Mouse (Mus musculus): ENCODE measurements at regions not wholly inside any gene's neighbourhood (a gene's known extent, or its start where the extent isn't known, plus 50 kb on each side); places are given as distances from the start of the nearest gene placed in this dataset.

DNA sequence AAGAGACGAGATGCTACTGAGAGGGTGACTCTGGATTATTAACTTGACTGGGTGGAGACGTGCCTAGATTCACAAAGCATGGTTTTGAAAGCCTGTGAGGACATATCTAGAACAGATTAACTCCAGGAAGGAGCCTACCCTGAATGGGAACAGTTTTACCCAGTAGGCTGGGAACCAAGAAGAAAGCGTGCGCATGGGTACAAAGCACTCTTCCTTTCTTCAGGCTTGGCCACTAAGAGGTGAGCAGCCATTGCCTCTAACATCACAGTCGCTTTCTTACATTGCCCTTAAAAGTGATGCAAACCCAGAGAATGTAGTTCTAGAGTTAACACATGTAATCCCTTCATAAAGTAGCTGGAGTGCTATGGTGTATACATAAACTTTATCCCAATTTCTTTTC, 414.0 kb downstream of the Efna5 start:
- Histone ChIP-seq H3K27ac (replicated peaks) (no peak overlapping the region), H3K4me3 (no peak overlapping the region), H3K27me3 (replicated peaks; ENCODE audit: low read depth, poor library complexity, severe bottlenecking) (no peaks in the 10 kb centered on the region), H3K36me3 (replicated peaks) (no peaks in the 10 kb centered on the region), H3K9me3 (no peaks in the 10 kb centered on the region), H3K4me1 (peaks cover 8% of the 10 kb centered on the region; the same call in 1 of the 2 replicates)
- 89% methylated on average over 5 of the region's 5 CpGs for WGBS
- DNase-seq (ENCODE audit: low spot score): no peak

DNA sequence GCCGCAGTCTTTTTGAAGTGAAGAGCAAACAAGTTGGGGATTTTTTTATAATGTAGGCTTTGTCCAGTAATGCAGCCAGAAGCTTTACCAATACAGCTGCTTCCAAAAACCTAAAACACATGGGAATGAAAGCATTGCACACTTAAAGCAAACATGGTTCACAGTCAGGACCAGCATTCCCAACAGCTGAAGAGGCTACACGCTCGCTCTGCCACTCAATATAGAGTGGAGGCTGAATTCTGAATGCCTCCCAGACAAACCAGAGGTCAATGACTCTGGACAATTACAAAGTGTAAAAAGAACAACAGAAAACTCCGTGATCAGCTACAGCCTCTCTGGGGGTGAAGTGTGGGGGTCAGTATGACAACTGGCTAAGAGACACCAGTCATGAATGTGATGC, 416.1 kb downstream of the Efna5 start:
- no peaks in the 10 kb centered on the region for H3K9me3 ChIP-seq
- H3K27me3 ChIP-seq (replicated peaks; ENCODE audit: low read depth, poor library complexity, severe bottlenecking): no peaks in the 10 kb centered on the region
- no peak for DNase-seq (ENCODE audit: low spot score)
- no peaks in the 10 kb centered on the region for H3K36me3 ChIP-seq (replicated peaks)
- no peak overlapping the region for H3K27ac ChIP-seq (replicated peaks)
- 65% methylated on average over 4 of the region's 4 CpGs for WGBS
- no peak overlapping the region for H3K4me3 ChIP-seq
- H3K4me1 ChIP-seq: peaks cover 8% of the 10 kb centered on the region; the same call in 1 of the 2 replicates

DNA sequence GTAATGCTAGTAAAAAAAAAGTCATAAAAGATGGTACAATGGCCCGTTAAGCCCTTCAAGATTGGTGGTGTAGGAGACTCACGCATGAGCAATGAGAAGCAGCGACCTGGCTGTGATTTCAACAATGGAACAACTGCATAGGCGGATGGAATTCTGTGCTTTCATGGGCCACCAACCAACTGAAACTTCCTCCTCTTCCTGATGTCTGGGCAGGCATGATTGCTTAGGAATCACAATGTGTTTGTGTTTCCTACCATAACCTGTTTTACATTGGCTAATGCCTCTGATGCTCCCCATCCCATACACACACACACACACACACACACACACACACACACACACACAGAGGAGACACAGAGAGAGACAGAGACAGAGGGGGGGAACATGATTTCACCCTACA, 416.9 kb downstream of the Efna5 start:
- no peaks in the 10 kb centered on the region for H3K27me3 ChIP-seq (replicated peaks; ENCODE audit: low read depth, poor library complexity, severe bottlenecking)
- peaks cover 8% of the 10 kb centered on the region; the same call in 1 of the 2 replicates for H3K4me1 ChIP-seq
- H3K4me3 ChIP-seq: no peak overlapping the region
- H3K36me3 ChIP-seq (replicated peaks): no peaks in the 10 kb centered on the region
- no peak for DNase-seq (ENCODE audit: low spot score)
- no peak overlapping the region for H3K27ac ChIP-seq (replicated peaks)
- no peaks in the 10 kb centered on the region for H3K9me3 ChIP-seq
- WGBS: 85% methylated on average over 4 of the region's 4 CpGs

DNA sequence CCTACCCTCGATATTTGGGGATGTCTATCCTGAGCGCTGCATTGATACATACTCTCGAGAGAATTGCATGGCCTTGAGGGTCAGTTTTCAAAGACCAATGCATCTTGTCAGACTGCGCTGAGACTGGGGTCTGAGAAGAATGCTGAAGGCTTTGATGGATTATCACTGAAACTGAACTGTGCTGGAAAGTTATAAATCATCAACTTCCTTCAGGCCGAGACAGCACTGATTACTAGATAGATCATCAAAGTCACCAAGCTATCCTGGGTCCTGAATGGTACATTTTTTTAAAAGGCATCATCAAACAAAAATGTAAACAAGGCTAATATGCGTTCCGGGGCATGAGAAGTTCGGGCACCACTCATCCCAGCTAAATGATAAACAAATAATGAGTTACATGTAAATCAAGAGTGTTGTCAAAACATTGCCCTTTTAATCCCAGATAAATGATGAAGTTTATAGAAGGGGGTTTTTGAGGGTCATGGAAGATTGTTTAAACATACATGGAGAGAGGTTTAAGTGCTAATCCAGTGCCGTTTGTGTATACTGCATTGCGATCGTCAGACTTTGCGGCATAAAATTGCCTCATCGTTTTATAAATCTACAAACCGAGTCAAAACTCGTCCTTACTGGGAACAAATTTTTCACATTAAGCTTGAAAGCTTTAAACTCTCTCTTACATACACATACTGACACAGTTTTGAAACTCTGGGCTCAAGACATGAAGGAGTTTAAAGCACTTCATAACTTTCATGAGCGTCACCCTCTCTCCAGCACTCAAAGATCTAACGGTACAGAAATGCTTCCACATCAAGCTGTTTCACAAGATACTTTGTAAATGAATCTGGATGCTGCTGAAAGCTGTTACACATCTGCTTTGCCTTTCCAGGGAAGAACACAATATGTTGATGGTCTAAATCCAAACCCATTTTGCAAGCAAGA, 419.5 kb downstream of the Efna5 start:
- no peaks in the 10 kb centered on the region for H3K9me3 ChIP-seq
- H3K4me1 ChIP-seq: peaks cover 4% of the 10 kb centered on the region; the same call in 1 of the 2 replicates
- DNase-seq (ENCODE audit: low spot score): no peak
- H3K27me3 ChIP-seq (replicated peaks; ENCODE audit: low read depth, poor library complexity, severe bottlenecking): no peaks in the 10 kb centered on the region
- no peak overlapping the region for H3K4me3 ChIP-seq
- whole genome bisulfite sequencing: 80% methylated on average over 17 of the region's 17 CpGs
- no peaks in the 10 kb centered on the region for H3K36me3 ChIP-seq (replicated peaks)
- no peak overlapping the region for H3K27ac ChIP-seq (replicated peaks)

DNA sequence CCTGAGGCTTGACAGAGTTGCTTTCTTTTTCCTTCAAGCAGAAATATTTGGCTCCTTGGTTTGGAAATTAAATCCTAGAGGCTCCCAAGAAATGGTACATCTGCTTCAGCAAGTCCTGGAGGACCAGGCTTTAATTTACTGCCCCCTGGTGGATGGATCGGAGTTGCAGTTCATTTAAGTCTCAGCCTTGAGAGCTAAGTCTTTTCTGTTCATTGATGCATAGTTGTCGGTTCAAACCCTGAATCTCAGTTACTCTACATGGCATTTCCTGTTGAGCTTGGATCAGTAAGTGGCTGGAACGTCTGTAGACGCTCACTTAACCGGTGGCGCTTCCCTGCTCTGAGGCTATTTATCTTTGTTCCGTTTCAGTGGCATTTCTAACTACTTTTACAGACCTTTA, 422.2 kb downstream of the Efna5 start:
- Histone ChIP-seq H3K36me3 (replicated peaks) (no peaks in the 10 kb centered on the region), H3K27ac (replicated peaks) (no peak overlapping the region), H3K4me3 (no peak overlapping the region), H3K9me3 (no peaks in the 10 kb centered on the region), H3K27me3 (replicated peaks; ENCODE audit: low read depth, poor library complexity, severe bottlenecking) (no peaks in the 10 kb centered on the region), H3K4me1 (no peaks in the 10 kb centered on the region)
- DNase-seq (ENCODE audit: low spot score): peak; percentile 62
- WGBS: 32% methylated on average over 7 of the region's 7 CpGs

DNA sequence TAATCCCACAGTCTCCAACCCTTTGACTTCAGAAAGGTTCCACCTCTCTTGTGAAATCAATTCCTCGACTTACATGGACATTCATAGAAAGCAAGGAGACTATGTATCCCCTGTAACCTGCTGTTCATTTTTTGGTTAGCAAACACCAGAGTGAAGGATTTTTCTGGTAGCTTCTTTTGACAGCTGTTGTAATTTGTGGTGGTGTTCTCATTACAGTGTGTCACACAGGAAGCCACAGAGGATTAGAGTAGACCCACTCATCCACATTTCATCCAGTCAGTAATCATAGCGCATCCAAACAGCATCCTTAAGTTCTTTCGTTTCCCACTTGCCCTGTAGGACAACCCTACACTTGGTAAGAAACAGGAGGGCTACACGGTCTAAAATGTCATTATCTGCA, 443.1 kb downstream of the Efna5 start:
- Histone ChIP-seq H3K4me3 (no peak overlapping the region), H3K9me3 (no peaks in the 10 kb centered on the region), H3K36me3 (replicated peaks) (no peaks in the 10 kb centered on the region), H3K27me3 (replicated peaks; ENCODE audit: low read depth, poor library complexity, severe bottlenecking) (no peaks in the 10 kb centered on the region), H3K4me1 (no peaks in the 10 kb centered on the region), H3K27ac (replicated peaks) (no peak overlapping the region)
- WGBS: 73% methylated on average over 4 of the region's 4 CpGs
- no peak for DNase-seq (ENCODE audit: low spot score)

DNA sequence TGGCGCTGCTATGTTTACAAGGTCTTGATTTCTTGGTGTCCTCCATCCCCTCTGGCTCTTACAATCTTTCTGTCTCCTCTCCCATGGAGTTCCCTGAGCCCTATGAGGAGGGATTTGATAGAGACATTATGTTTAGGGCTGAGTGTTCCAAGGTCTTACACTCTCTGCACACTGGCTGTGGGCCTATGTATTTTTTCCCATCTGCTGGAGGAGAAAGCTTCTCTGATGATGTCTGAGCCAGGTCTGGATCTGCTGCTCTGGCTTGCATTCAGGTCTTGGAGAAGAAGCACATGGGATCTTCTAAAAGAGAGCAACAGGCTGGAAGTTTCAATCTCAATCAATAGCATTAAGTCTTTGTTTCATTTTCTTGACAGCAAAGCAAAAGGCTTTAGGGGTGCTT, 445.1 kb downstream of the Efna5 start:
- no peaks in the 10 kb centered on the region for H3K36me3 ChIP-seq (replicated peaks)
- H3K4me3 ChIP-seq: no peak overlapping the region
- H3K4me1 ChIP-seq: no peaks in the 10 kb centered on the region
- 87% methylated on average over 1 of the region's 1 CpGs for WGBS
- no peaks in the 10 kb centered on the region for H3K27me3 ChIP-seq (replicated peaks; ENCODE audit: low read depth, poor library complexity, severe bottlenecking)
- DNase-seq (ENCODE audit: low spot score): no peak
- H3K27ac ChIP-seq (replicated peaks): no peak overlapping the region
- no peaks in the 10 kb centered on the region for H3K9me3 ChIP-seq

DNA sequence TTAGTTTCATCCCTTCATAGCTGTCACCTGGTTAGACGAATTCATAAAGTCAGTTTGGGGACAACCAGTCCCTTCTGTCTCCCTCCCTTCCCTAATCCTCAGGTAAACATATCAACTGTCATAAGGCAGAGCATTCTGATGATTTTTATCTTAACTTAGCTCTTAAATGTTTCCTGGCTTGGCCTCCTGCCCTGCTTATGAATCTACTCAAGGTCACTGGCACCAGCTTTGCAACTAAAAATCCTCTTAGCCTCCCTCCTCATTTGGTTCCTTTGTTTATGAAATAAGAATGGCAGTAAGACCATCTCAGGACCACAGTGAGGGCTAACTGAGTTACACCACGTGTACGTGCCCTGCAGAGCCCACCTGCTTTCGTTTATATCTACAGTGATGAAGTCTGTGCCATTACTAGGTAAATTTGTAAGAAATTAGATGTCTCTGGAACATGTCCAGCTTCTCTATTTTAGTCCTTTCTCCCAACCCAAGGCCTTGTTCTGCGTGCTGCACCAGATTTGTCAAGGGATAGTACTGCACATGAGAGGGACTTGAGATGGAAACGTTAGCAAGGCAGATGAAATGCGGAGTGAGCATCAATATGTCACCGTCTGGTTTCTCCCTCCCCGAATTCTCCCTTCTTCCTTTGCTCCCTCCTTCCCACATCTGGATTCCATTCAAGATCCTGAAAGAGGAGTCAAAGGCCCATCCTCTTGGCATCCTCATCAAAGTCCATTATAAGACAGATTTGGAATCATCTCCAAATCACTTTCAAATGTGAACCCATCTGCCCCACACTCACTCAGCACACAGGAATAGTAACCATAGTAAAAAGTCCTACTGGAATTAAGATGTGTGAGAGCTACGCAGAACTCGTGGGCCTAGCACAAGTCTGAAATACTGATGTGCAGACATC, 457.4 kb downstream of the Efna5 start:
- Histone ChIP-seq H3K9me3 (no peaks in the 10 kb centered on the region), H3K36me3 (replicated peaks) (no peaks in the 10 kb centered on the region), H3K4me1 (peaks cover 9% of the 10 kb centered on the region), H3K4me3 (no peak overlapping the region), H3K27ac (replicated peaks) (no peak overlapping the region), H3K27me3 (replicated peaks; ENCODE audit: low read depth, poor library complexity, severe bottlenecking) (no peaks in the 10 kb centered on the region)
- no peak for DNase-seq (ENCODE audit: low spot score)
- WGBS: 64% methylated on average over 11 of the region's 11 CpGs

DNA sequence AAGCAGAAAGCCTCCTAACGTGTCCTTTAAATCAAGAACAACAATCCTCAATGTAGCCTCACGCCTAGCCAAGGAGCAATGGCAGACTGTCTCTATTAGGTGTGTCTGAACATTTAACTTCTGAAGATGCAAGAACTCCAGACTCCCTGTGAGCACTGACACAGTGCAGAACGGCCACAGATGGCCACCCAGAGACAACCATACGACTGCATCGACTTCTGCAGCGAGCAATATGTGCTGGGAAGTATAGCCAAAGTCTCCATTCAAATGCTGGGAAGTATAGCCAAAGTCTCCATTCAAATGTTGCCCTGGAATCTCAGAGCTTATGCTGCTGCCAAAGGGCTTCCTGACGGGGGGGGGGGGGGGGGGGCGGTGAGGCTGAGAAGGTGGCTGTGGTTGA, 463.5 kb downstream of the Efna5 start:
- Histone ChIP-seq H3K27ac (replicated peaks) (no peak overlapping the region), H3K4me3 (no peak overlapping the region), H3K27me3 (replicated peaks; ENCODE audit: low read depth, poor library complexity, severe bottlenecking) (no peaks in the 10 kb centered on the region), H3K4me1 (no peaks in the 10 kb centered on the region), H3K9me3 (no peaks in the 10 kb centered on the region), H3K36me3 (replicated peaks) (no peaks in the 10 kb centered on the region)
- no peak for DNase-seq (ENCODE audit: low spot score)
- WGBS: 79% methylated on average over 8 of the region's 8 CpGs

DNA sequence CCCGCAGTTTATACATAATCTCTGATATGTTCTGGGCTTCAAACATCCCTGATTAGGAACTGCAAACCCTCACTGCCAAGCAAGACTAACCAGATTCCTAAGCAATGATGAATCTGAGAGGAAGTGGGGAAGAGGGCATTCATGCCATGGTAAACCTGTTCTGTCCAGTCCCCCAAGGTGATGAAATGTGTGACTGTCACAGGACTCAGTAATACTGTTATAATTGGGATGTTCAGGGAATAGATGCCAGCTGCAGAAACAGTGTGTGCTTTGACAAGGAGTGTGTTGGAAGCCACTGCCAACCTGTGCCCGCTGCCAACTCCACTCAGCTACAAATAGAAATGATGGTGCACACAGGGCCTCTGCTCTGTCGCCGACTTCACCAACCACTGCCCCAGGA, 466.0 kb downstream of the Efna5 start:
- WGBS: 88% methylated on average over 4 of the region's 4 CpGs
- no peak for DNase-seq (ENCODE audit: low spot score)
- H3K9me3 ChIP-seq: no peaks in the 10 kb centered on the region

DNA sequence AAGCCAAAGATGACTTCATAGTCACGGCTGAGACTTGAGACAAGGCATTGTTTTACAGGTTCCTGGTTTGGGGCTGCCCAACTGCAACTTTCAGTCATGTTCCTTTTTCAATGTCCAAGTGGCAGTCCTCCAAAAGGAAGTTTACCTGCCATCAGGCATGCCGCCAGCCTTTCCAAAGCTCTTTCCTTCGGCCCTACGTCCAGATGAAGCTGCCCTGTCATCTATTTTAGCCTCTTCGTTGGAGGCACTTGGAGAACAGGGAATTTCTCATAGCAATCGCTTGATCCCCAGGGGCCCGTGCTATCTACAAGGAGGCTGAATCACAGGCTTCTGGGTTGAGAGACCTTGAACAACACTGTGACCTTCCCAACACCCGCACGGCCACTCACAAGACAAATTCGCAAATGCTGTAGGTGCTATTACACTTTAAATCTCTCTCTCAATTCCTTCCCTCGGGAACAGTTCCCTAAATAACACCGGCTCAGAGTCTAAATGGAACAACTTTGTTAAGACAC, 468.4 kb downstream of the Efna5 start:
- 91% methylated on average over 12 of the region's 12 CpGs for WGBS

More for the DNA sequence above, 466.0 kb downstream of the Efna5 start:
- Histone ChIP-seq H3K4me1 (no peaks in the 10 kb centered on the region), H3K27ac (replicated peaks) (no peak overlapping the region), H3K27me3 (replicated peaks; ENCODE audit: low read depth, poor library complexity, severe bottlenecking) (no peaks in the 10 kb centered on the region), H3K36me3 (replicated peaks) (no peaks in the 10 kb centered on the region), H3K4me3 (no peak overlapping the region)

DNA sequence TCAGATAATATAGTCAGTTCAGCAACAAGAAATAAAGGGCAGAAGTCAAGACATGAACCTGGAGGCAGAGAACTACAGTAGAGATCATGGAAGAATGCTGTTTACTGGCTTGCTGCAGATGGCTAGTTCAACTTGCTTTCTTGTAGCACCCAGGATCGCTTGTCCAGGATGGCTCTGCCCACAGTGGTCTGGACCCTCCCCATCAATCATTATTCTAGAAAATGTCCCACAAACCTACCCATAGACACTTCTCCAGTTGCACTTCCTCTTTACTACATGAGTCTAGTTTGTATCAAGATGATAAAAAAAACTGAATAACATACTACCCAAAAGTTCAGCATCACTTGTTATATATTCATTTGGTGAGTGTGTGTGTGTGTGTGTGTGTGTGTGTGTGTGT, 477.4 kb downstream of the Efna5 start:
- Histone ChIP-seq H3K27me3 (replicated peaks; ENCODE audit: low read depth, poor library complexity, severe bottlenecking) (no peaks in the 10 kb centered on the region), H3K36me3 (replicated peaks) (no peaks in the 10 kb centered on the region), H3K4me1 (no peaks in the 10 kb centered on the region), H3K4me3 (no peak overlapping the region), H3K9me3 (0 out of 2 replicates have a peak, but pooled peaks cover under 1% of the 10 kb centered on the region), H3K27ac (replicated peaks) (no peak overlapping the region)
- DNase-seq (ENCODE audit: low spot score): no peak
- WGBS: 97% methylated on average over 1 of the region's 1 CpGs

More for the DNA sequence above, 468.4 kb downstream of the Efna5 start:
- H3K36me3 ChIP-seq (replicated peaks): no peaks in the 10 kb centered on the region
- H3K9me3 ChIP-seq: 0 out of 2 replicates have a peak, but pooled peaks cover 5% of the 10 kb centered on the region
- no peak overlapping the region for H3K4me3 ChIP-seq
- no peaks in the 10 kb centered on the region for H3K4me1 ChIP-seq
- no peak overlapping the region for H3K27ac ChIP-seq (replicated peaks)
- no peak for DNase-seq (ENCODE audit: low spot score)
- H3K27me3 ChIP-seq (replicated peaks; ENCODE audit: low read depth, poor library complexity, severe bottlenecking): no peaks in the 10 kb centered on the region
